Mouse (Mus musculus) liver, adult 2 months (tissue): Measurements from ENCODE around the gene Smlr1. TPM values are rescaled to one million over a fixed set of nuclear protein-coding genes. Genes with fewer than 3 reads are reported as not detected.
A peak's percentile ranks its signal among the peaks of the same experiment; 100 is the strongest.

Experiments
- DNase-seq: peaks from one replicate; pipeline ENCODE4 v3.0.0-alpha.2; 2011; ENCODE audit warnings: low read depth, low spot score; ENCODE audit errors: extremely low read depth
- H3K27ac ChIP-seq: fragments of 200-500 bp; replicated peaks from 2 replicates; pipeline ENCODE4 v1.5.1; 2012; ENCODE audit warnings: low read depth, mild to moderate bottlenecking, control low read depth, inconsistent platforms, low read length; ENCODE audit not compliant: insufficient read depth
- H3K27me3 ChIP-seq: fragments of 200-500 bp; 2 replicates; pipeline ENCODE4 v1.6.1; 2012; ENCODE audit warnings: mild to moderate bottlenecking, moderate library complexity, low read length, inconsistent platforms; ENCODE audit not compliant: control insufficient read depth, insufficient read depth
- H3K36me3 ChIP-seq: fragments of 200-500 bp; 2 replicates; pipeline ENCODE4 v1.6.1; 2012; ENCODE audit warnings: low read length, inconsistent platforms; ENCODE audit not compliant: control insufficient read depth, insufficient read depth
- H3K4me1 ChIP-seq: fragments of 200-500 bp; 2 replicates; pipeline ENCODE4 v1.6.1; 2011; ENCODE audit warnings: low read length; ENCODE audit not compliant: control insufficient read depth, insufficient read depth
- H3K4me3 ChIP-seq: fragments of 200-500 bp; 2 replicates; pipeline ENCODE4 v1.5.1; 2011; ENCODE audit warnings: low read depth, mild to moderate bottlenecking, control low read depth, low read length, moderate library complexity; ENCODE audit not compliant: insufficient read depth
- H3K79me2 ChIP-seq: fragments of 200-500 bp; 2 replicates; pipeline ENCODE4 v1.6.1; 2012; ENCODE audit warnings: inconsistent platforms, mild to moderate bottlenecking, low read length, moderate library complexity; ENCODE audit not compliant: control insufficient read depth, insufficient read depth
- H3K9ac ChIP-seq: fragments of 200-500 bp; 2 replicates; pipeline ENCODE4 v1.6.1; 2012; ENCODE audit warnings: low read depth, mild to moderate bottlenecking, control low read depth, inconsistent platforms, low read length
- CTCF ChIP-seq: fragments of 200-500 bp; IDR thresholded peaks from 2 replicates; pipeline ENCODE4 v1.5.1; 2011; ENCODE audit warnings: low read depth, low read length, control low read depth
- POLR2A ChIP-seq: fragments of 200-500 bp; IDR thresholded peaks from 2 replicates; pipeline ENCODE4 v1.6.1; 2011; ENCODE audit warnings: low read length, control low read depth; ENCODE audit not compliant: insufficient read depth; ENCODE audit errors: extremely low read depth
- WGBS: fragments of 180-500 bp; shearing (Covaris S2); methylation state at CpG from one replicate; pipeline ENCODE4 v1.1.7; 2018; 5-methylcytosine and 5-hydroxymethylcytosine counted together
- polyA plus RNA-seq: library from polyadenylated mRNA; depleted of rRNA; stranded (reverse); fragments of >200 nt; gene quantifications from 2 replicates; pipeline ENCODE4 v1.2.3, GENCODE M21; 2012
- total RNA-seq: library from RNA; depleted of rRNA; stranded (reverse); fragments of >200 nt; gene quantifications from 2 replicates; pipeline ENCODE4 v1.2.3, GENCODE M21; 2014

Smlr1 gene
- total and polyA plus RNA-seq, 2 experiments: 64.7 to 89.4 TPM

DNA sequence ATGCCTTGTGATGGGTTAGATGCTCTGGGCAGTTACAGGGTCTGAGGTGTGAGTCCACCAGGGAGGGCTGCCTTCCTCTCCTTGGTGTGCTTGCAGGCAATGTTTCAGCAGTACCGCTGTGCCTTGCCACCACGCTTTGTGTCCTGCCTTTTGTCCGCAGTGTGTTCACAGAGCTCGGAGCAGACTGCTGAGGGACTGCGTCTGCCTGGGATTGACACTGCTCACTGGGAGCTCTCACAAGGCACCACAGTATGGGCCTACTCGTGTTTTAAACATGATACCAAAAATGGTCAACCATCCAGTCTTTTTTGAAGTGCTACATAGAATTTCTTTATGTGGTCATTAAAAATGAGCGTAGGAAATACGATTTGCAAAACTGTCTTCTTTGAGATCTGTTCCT, 12.3 kb downstream of the Smlr1 start:
- DNase-seq: no peak
- H3K27me3 ChIP-seq: no peaks in the 10 kb centered on the region
- no peak overlapping the region for H3K4me3 ChIP-seq
- TF ChIP-seq POLR2A (no peak), CTCF (no peak)
- H3K79me2 ChIP-seq: no peaks in the 10 kb centered on the region
- WGBS: 91% methylated on average over 8 of the region's 8 CpGs
- H3K36me3 ChIP-seq: peaks cover 32% of the 10 kb centered on the region
- H3K9ac ChIP-seq: no peak overlapping the region
- no peak overlapping the region for H3K27ac ChIP-seq
- H3K4me1 ChIP-seq: peaks cover 14% of the 10 kb centered on the region

DNA sequence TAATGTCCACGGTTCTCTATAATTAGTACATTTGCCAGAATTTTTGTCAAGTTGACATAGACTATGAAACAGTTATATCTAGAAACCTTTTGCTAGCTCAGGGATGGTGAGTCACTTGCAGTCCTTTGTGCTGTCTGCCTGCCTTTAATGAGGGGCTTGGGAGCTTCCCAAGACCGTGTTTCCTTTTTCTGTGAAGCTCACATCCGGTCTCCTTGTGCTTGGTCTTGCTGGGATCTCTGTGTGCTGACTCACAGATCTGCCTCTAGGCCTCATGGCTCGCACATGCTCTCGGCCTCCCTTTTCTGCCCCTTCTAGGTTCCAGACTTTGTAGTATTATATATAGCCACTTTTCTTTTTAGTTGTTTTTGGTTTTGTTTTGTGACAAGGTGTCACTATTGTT, 15.6 kb downstream of the Smlr1 start:
- H3K4me3 ChIP-seq: no peak overlapping the region
- no peak for DNase-seq
- TF ChIP-seq CTCF (no peak), POLR2A (no peak)
- H3K36me3 ChIP-seq: peaks cover 4% of the 10 kb centered on the region; the same call in 1 of the 2 replicates
- H3K27ac ChIP-seq: peak overlapping the region; percentile 87
- H3K79me2 ChIP-seq: no peaks in the 10 kb centered on the region
- WGBS: 48% methylated on average over 5 of the region's 5 CpGs
- H3K9ac ChIP-seq: no peak overlapping the region
- H3K4me1 ChIP-seq: peaks cover 14% of the 10 kb centered on the region
- H3K27me3 ChIP-seq: no peaks in the 10 kb centered on the region

DNA sequence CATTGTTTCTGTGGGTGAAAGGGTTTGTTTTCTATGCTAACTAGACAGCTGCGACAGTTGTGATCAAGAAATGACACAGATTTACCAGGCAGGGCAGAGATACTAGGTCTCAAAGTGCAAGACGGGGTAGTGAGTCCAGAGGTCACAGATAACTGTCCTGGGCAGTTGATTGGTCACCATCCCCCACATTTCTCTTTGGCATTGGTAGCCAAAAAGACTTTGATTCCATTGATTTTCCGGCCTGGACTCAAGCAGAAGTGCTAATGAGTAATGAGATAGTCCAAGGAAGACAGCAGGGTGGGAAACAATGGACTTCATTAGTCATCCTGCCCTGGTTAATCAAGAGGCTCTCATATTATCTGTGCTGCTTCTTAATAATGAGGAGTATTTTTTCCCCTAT, 16.1 kb downstream of the Smlr1 start:
- 7% methylated on average over 3 of the region's 3 CpGs for WGBS
- H3K4me3 ChIP-seq: no peak overlapping the region
- H3K4me1 ChIP-seq: peaks cover 14% of the 10 kb centered on the region
- no peak for TF ChIP-seq POLR2A
- no peak for TF ChIP-seq CTCF
- H3K27me3 ChIP-seq: no peaks in the 10 kb centered on the region
- H3K36me3 ChIP-seq: peaks cover 3% of the 10 kb centered on the region; the same call in 1 of the 2 replicates
- no peaks in the 10 kb centered on the region for H3K79me2 ChIP-seq
- peak; percentile 99 for DNase-seq
- no peak overlapping the region for H3K9ac ChIP-seq
- peak overlapping the region; percentile 11 for H3K27ac ChIP-seq

DNA sequence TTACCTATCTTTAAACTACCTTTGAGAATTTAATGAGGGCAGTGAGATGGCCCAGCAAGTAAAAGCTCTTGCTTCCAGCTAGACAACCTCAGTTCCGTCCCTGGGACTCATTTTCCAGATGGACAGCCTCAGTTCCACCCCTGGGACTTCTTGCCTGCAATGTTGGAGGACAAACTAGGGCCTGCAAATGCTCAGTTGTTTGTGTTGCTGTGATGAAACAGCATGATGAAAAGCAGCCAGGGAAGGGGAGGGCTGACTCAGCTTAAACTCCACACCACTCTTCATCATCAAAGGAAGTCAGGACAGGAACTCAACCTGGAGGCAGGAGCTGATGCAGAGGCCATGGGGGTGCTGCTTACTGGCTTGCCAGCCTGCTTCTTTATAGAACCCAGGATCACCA, 22.2 kb downstream of the Smlr1 start:
- Histone ChIP-seq H3K36me3 (no peaks in the 10 kb centered on the region), H3K27me3 (no peaks in the 10 kb centered on the region), H3K4me3 (no peak overlapping the region), H3K9ac (no peak overlapping the region), H3K27ac (no peak overlapping the region), H3K79me2 (no peaks in the 10 kb centered on the region), H3K4me1 (no peaks in the 10 kb centered on the region)
- DNase-seq: peak; percentile 79
- WGBS: 30% methylated on average over 1 of the region's 1 CpGs
- no peak for TF ChIP-seq POLR2A
- no peak for TF ChIP-seq CTCF

DNA sequence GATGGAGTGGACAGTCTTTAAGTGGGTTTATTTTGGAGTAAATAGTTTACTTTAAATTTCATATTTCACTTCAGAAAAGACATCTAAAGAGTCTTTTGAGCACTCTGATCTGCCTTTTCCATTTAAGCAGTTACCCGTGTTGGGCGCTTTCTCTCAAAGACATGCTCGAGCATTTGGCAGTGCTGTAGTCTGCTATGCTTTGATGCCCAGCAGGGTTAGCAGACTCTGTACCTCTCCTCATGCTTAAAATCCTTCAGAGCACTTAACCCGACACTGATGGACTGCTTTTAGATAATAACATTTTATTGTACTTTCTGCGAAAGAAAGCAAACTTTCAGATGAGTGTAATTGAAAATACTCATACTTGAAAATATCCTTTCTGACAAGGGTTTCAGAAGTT, 32.8 kb downstream of the Smlr1 start:
- Histone ChIP-seq H3K4me3 (no peak overlapping the region), H3K9ac (no peak overlapping the region), H3K4me1 (no peaks in the 10 kb centered on the region), H3K27me3 (no peaks in the 10 kb centered on the region), H3K36me3 (no peaks in the 10 kb centered on the region), H3K79me2 (no peaks in the 10 kb centered on the region), H3K27ac (no peak overlapping the region)
- DNase-seq: no peak
- WGBS: 94% methylated on average over 5 of the region's 5 CpGs
- no peak for TF ChIP-seq CTCF
- TF ChIP-seq POLR2A: no peak

DNA sequence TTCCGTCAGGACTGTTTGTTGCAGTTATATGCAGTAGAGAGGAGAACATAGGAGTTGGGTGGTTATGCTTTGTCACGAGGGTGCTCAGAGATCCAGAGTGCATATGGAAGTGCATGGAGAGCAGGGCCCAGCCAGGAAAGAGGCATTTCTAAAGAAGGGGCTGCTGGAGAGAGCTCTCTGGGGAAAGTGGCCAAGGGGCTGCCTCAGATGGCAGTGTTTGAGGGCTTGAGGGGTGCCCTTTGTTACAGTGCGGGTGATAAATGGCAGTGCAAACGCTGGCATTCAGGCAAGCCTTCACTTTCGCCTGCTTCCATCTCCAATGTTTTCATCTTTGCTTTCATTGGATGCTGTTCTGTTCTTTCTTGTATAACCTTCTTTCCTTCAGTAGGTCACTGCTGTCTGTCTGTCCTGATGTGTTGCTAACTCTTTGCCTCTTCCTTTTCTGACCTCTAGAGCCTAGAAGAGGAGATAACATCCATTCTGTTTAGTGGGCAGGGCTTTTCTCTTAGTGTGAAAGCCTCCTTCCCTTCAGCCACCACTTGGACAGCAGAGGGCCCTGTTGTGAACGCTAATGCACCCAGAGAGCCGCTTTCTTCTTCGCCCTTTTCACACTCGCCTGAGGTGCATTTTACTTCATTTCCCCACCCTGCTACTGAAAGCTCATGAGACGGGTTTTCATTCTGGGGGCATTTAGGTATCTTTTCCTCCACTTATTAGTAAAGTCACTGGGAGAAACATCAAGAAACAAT, 36.6 kb downstream of the Smlr1 start:
- Histone ChIP-seq H3K4me1 (no peaks in the 10 kb centered on the region), H3K27me3 (no peaks in the 10 kb centered on the region), H3K27ac (no peak overlapping the region), H3K36me3 (no peaks in the 10 kb centered on the region), H3K9ac (no peak overlapping the region), H3K4me3 (no peak overlapping the region), H3K79me2 (no peaks in the 10 kb centered on the region)
- no peak for TF ChIP-seq POLR2A
- peak; percentile 77 for TF ChIP-seq CTCF
- 64% methylated on average over 10 of the region's 10 CpGs for WGBS
- DNase-seq: peak; percentile 66
